Mouse (Mus musculus) heart, embryonic 11.5 days (tissue): ENCODE data around the gene Ly6g6e. TPM values are rescaled to one million over a fixed set of nuclear protein-coding genes. Genes with fewer than 3 reads are reported as not detected.

Source experiments
- ATAC-seq: fragments of 200-750 bp; cut with Nextera tagmentation; replicated peaks from 2 replicates; pipeline ENCODE4 v1.8.0; 2017; ENCODE audit warnings: moderate library complexity; ENCODE audit not compliant: insufficient number of reproducible peaks, low FRiP score, low TSS enrichment
- H3K27ac ChIP-seq: fragments of 300-500 bp; sonication (generic); 2 replicates; pipeline ENCODE4 v1.5.1; 2014; ENCODE audit warnings: mild to moderate bottlenecking, low read depth, low read length
- H3K27me3 ChIP-seq: fragments of 300-500 bp; sonication (generic); 2 replicates; pipeline ENCODE4 v1.6.1; 2014; ENCODE audit warnings: mild to moderate bottlenecking, low read length, mixed read lengths; ENCODE audit not compliant: control insufficient read depth, insufficient read depth
- H3K36me3 ChIP-seq: fragments of 300-500 bp; sonication (generic); 2 replicates; pipeline ENCODE4 v1.6.1; 2014; ENCODE audit warnings: mild to moderate bottlenecking, low read length, moderate library complexity, mixed read lengths; ENCODE audit not compliant: control insufficient read depth, insufficient read depth
- H3K4me1 ChIP-seq: fragments of 300-500 bp; sonication (generic); 2 replicates; pipeline ENCODE4 v1.6.1; 2014; ENCODE audit warnings: low read length; ENCODE audit not compliant: control insufficient read depth, insufficient read depth
- H3K4me2 ChIP-seq: fragments of 300-500 bp; sonication (generic); 2 replicates; pipeline ENCODE4 v1.6.1; 2014; ENCODE audit warnings: mild to moderate bottlenecking, moderate library complexity
- H3K4me3 ChIP-seq: fragments of 300-500 bp; sonication (generic); 2 replicates; pipeline ENCODE4 v1.5.1; 2014; ENCODE audit warnings: low read depth, low read length
- H3K9ac ChIP-seq: fragments of 300-500 bp; sonication (generic); 2 replicates; pipeline ENCODE4 v1.6.1; 2014; ENCODE audit warnings: mild to moderate bottlenecking, low read depth, low read length, moderate library complexity
- H3K9me3 ChIP-seq: fragments of 300-500 bp; sonication (generic); replicated peaks from 2 replicates; pipeline ENCODE4 v1.6.1; 2016; ENCODE audit warnings: low read length; ENCODE audit not compliant: control insufficient read depth
- WGBS: fragments of 180-500 bp; shearing (Covaris S2); extraction: QIAGEN DNeasy Blood & Tissue Kit; methylation state at CpG from one replicate; pipeline ENCODE4 v1.1.7; 2014; ENCODE audit not compliant: insufficient replicate concordance; 5-methylcytosine and 5-hydroxymethylcytosine counted together
- polyA plus RNA-seq: library from polyadenylated mRNA; unstranded; fragments of >200 nt; fragmentation: Nextera tagmentation; extraction: Ambion mirVana; gene quantifications from 2 replicates; pipeline ENCODE4 v1.2.1, GENCODE M21; 2014

Ly6g6e gene
- polyA plus RNA-seq, 1 experiment from 2014 or later = 0.42 TPM

- no peaks in the 10 kb centered on the region for H3K27me3 ChIP-seq
- no peak overlapping the region for H3K4me2 ChIP-seq
- H3K4me3 ChIP-seq = no peak overlapping the region
- WGBS = 68% methylated on average over 6 of the region's 6 CpGs
- H3K36me3 ChIP-seq = no peaks in the 10 kb centered on the region
- ATAC-seq = no peak
- H3K9ac ChIP-seq = no peak overlapping the region
- no peaks in the 10 kb centered on the region; the same call in 1 of the 2 replicates for H3K4me1 ChIP-seq
- H3K27ac ChIP-seq = no peak overlapping the region
- H3K9me3 ChIP-seq = no peaks in the 10 kb centered on the region
These were observed 41.8 kb upstream of the Ly6g6e start for GRCm38 (mm10) chr17:35034896-35035295.

GRCm38 (mm10) chr17:35039121-35039873, 37.4 kb upstream of the Ly6g6e start:
- H3K4me3 ChIP-seq = no peak overlapping the region
- ATAC-seq = no peak
- no peaks in the 10 kb centered on the region for H3K27me3 ChIP-seq
- H3K9me3 ChIP-seq = no peaks in the 10 kb centered on the region
- peaks cover 5% of the 10 kb centered on the region; the same call in 1 of the 2 replicates for H3K4me1 ChIP-seq
- H3K9ac ChIP-seq = no peak overlapping the region
- WGBS = 81% methylated on average over 11 of the region's 11 CpGs
- H3K27ac ChIP-seq = no peak overlapping the region
- no peak overlapping the region for H3K4me2 ChIP-seq
- no peaks in the 10 kb centered on the region for H3K36me3 ChIP-seq

GRCm38 (mm10) chr17:35043794-35044193, 32.9 kb upstream of the Ly6g6e start:
- H3K4me2 ChIP-seq = no peak overlapping the region
- WGBS = 70% methylated on average over 4 of the region's 4 CpGs
- no peaks in the 10 kb centered on the region for H3K36me3 ChIP-seq
- H3K4me1 ChIP-seq = peaks cover 32% of the 10 kb centered on the region
- ATAC-seq = no peak
- H3K9me3 ChIP-seq = no peaks in the 10 kb centered on the region
- no peaks in the 10 kb centered on the region for H3K27me3 ChIP-seq
- H3K9ac ChIP-seq = no peak overlapping the region
- H3K4me3 ChIP-seq = no peak overlapping the region
- peak overlapping the region; percentile 90 for H3K27ac ChIP-seq

GRCm38 (mm10) chr17:35044904-35045806, 31.5 kb upstream of the Ly6g6e start:
- no peak for ATAC-seq
- H3K9ac ChIP-seq = peak overlapping the region; percentile 87; the same call in 1 of the 2 replicates
- H3K36me3 ChIP-seq = no peaks in the 10 kb centered on the region
- peak overlapping the region; percentile 89 for H3K4me2 ChIP-seq
- peak overlapping the region; percentile 90 for H3K27ac ChIP-seq
- H3K9me3 ChIP-seq = no peaks in the 10 kb centered on the region
- H3K4me3 ChIP-seq = peak overlapping the region; percentile 53
- peaks cover 39% of the 10 kb centered on the region for H3K4me1 ChIP-seq
- no peaks in the 10 kb centered on the region for H3K27me3 ChIP-seq
- 47% methylated on average over 7 of the region's 7 CpGs for WGBS

- Histone ChIP-seq H3K9ac (peak overlapping the region; percentile 87), H3K27me3 (no peaks in the 10 kb centered on the region), H3K27ac (peak overlapping the region; percentile 90), H3K36me3 (no peaks in the 10 kb centered on the region), H3K4me2 (peak overlapping the region; percentile 89), H3K9me3 (no peaks in the 10 kb centered on the region), H3K4me3 (peak overlapping the region; percentile 53), H3K4me1 (peaks cover 39% of the 10 kb centered on the region)
- ATAC-seq = no peak
- WGBS = 4% methylated on average over 47 of the region's 48 CpGs
These were observed 30.7 kb upstream of the Ly6g6e start for GRCm38 (mm10) chr17:35045807-35046680.

- Histone ChIP-seq H3K4me2 (peak within 1 kb of the TSS; percentile 89), H3K36me3 (no peaks in the 10 kb centered on the region), H3K9me3 (no peaks in the 10 kb centered on the region), H3K4me1 (peaks cover 39% of the 10 kb centered on the region), H3K9ac (peak within 1 kb of the TSS; percentile 87), H3K27me3 (no peaks in the 10 kb centered on the region), H3K4me3 (peak within 1 kb of the TSS; percentile 53), H3K27ac (peak within 1 kb of the TSS; percentile 99)
- ATAC-seq = peak; percentile 96
- 3% methylated on average over 32 of the region's 33 CpGs for WGBS
These were observed 29.8 kb upstream of the Ly6g6e start, which contains the start of gene Msh5 for GRCm38 (mm10) chr17:35046681-35047455. Gene Msh5 (minus strand): TSS chr17:35046745.

- peaks cover 2% of the 10 kb centered on the region for H3K36me3 ChIP-seq
- peak overlapping the region; percentile 52 for H3K4me2 ChIP-seq
- H3K4me3 ChIP-seq = no peak overlapping the region
- no peak for ATAC-seq
- peaks cover 47% of the 10 kb centered on the region for H3K4me1 ChIP-seq
- 53% methylated on average over 1 of the region's 1 CpGs for WGBS
- no peaks in the 10 kb centered on the region for H3K27me3 ChIP-seq
- H3K9me3 ChIP-seq = no peaks in the 10 kb centered on the region
- H3K9ac ChIP-seq = peak overlapping the region; percentile 53; the same call in 1 of the 2 replicates
- peak overlapping the region; percentile 99 for H3K27ac ChIP-seq
These were observed 29.0 kb upstream of the Ly6g6e start for GRCm38 (mm10) chr17:35047688-35048087.
